Mouse (Mus musculus) limb, embryonic 15.5 days (tissue): Measurements from ENCODE around the gene Smco4. TPM values are rescaled to one million over a fixed set of nuclear protein-coding genes. Genes with fewer than 3 reads are reported as not detected.

Experiments
- ATAC-seq: fragments of 200-750 bp; cut with Nextera tagmentation; 2 replicates; pipeline ENCODE4 v1.8.0; 2017; ENCODE audit warnings: low read depth, moderate TSS enrichment; ENCODE audit not compliant: insufficient number of reproducible peaks, low FRiP score, low TSS enrichment
- H3K27ac ChIP-seq: fragments of 300-500 bp; sonication (generic); 2 replicates; pipeline ENCODE4 v1.5.1; 2015; ENCODE audit warnings: moderate library complexity, mild to moderate bottlenecking, inconsistent platforms
- H3K27me3 ChIP-seq: fragments of 300-500 bp; sonication (generic); 2 replicates; pipeline ENCODE4 v1.6.1; 2015; ENCODE audit warnings: inconsistent platforms
- H3K36me3 ChIP-seq: fragments of 300-500 bp; sonication (generic); 2 replicates; pipeline ENCODE4 v1.6.1; 2015; ENCODE audit warnings: inconsistent platforms
- H3K4me1 ChIP-seq: fragments of 300-500 bp; sonication (generic); 2 replicates; pipeline ENCODE4 v1.6.1; 2015; ENCODE audit warnings: inconsistent platforms
- H3K4me2 ChIP-seq: fragments of 300-500 bp; sonication (generic); 2 replicates; pipeline ENCODE4 v1.6.1; 2015; ENCODE audit warnings: mild to moderate bottlenecking, inconsistent platforms
- H3K4me3 ChIP-seq: fragments of 300-500 bp; sonication (generic); 2 replicates; pipeline ENCODE4 v1.5.1; 2015; ENCODE audit warnings: mild to moderate bottlenecking, inconsistent platforms
- H3K9ac ChIP-seq: fragments of 300-500 bp; sonication (generic); 2 replicates; pipeline ENCODE4 v1.6.1; 2015; ENCODE audit warnings: inconsistent platforms
- H3K9me3 ChIP-seq: fragments of 300-500 bp; sonication (generic); 2 replicates; pipeline ENCODE4 v1.6.1; 2016; ENCODE audit warnings: inconsistent platforms
- WGBS: fragments of 180-500 bp; shearing (Covaris S2); methylation state at CpG from one replicate; pipeline ENCODE4 v1.1.7; 2015; 5-methylcytosine and 5-hydroxymethylcytosine counted together
- polyA plus RNA-seq: library from polyadenylated mRNA; unstranded; fragments of >200 nt; fragmentation: Nextera tagmentation; extraction: Ambion mirVana; gene quantifications from 2 replicates; pipeline ENCODE4 v1.2.1, GENCODE M21; 2015

The Smco4 gene
- polyA plus RNA-seq, 1 experiment from 2014 or later = 4.8 TPM

DNA sequence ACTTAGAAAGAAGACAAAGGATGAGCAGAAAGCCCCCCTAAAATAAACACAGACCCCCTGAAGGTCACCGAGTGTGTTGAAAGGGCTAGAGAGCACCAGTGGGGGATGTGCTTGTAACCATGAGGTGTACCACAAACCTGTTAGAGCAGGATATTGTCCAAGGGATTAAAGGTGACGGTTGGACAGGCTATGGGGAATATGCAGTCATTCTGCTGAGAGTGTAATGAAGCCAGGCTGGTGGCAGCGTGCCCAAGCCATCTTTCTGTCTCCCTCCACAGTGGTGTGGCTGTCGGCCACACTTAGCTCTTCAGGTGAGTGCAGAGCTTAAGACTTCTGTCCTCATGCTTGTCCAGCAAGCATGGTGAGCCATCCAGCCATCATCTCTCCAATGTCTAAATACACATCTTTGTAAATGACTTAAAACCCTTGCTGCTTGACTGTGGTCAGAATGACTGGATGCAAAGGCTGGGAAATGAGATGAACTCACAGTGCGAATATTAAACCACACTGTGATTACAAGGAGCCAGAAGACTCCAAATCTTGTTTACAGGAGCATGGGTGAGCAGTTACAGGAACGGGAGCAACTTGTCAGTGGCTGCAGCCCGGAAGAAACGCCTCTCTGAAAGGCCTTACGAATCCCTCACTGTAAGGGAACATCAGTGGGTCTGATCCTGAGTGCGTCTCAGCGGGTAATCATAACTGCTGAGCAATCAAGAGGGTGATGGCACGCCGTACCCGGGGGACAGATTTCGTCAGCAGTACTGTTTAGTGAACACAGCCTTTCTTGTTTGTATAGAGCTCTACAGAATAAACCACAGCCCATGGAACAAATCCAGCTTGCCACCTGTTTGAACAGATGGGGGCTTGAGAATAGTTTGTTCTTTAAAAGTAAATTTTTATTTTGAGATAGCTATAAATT is 59.0 kb downstream of the Smco4 start:
- Histone ChIP-seq H3K4me2 (no peak overlapping the region), H3K9ac (no peak overlapping the region)

DNA sequence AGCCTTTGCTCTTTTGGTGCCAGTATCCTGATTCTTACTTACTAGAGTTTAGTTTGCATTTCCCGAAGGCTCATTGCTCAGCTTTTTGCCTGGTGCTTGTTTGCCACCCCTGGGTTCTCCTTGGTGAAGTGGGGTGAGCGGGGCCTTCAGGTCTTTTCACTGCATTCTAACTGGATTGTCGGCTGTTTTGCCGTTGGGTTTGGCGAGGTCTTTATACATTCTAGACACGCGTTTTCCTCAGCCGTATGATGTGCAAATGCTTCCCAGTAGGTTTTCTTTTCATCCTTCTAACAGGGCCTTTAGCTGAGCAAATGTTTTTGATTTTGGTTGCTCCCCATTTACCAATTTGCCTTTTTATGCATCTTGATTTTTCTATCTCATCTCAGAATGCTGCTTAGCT is 60.1 kb downstream of the Smco4 start:
- whole genome bisulfite sequencing = 73% methylated on average over 8 of the region's 8 CpGs
- Histone ChIP-seq H3K4me2 (no peak overlapping the region), H3K9ac (no peak overlapping the region), H3K36me3 (no peaks in the 10 kb centered on the region), H3K27ac (no peak overlapping the region), H3K4me1 (no peaks in the 10 kb centered on the region), H3K9me3 (no peaks in the 10 kb centered on the region), H3K4me3 (no peak overlapping the region), H3K27me3 (no peaks in the 10 kb centered on the region)
- no peak for ATAC-seq

More for the DNA sequence above, 59.0 kb downstream of the Smco4 start:
- Histone ChIP-seq H3K4me3 (no peak overlapping the region), H3K27ac (no peak overlapping the region), H3K27me3 (no peaks in the 10 kb centered on the region), H3K36me3 (no peaks in the 10 kb centered on the region), H3K9me3 (no peaks in the 10 kb centered on the region), H3K4me1 (no peaks in the 10 kb centered on the region)
- no peak for ATAC-seq
- WGBS = 79% methylated on average over 15 of the region's 15 CpGs

DNA sequence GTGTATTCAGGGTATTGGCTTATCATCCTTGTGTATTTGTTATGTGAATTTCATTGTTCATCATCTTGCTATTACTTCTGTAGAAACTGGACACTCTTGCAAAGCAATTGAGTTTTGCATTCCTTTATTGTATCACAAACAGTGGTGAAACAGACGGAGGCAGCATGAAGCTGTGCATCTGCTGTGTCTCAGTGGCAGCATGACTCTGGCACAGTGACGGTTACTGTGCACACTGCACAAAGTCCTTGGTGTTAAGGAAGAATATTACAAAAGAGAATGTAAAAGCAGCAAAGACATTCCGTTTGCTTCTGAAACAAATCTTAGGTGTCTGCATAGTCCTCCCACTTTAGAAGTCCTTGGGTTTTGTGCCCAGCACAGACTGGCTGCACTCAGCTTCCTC is 67.2 kb downstream of the Smco4 start:
- Histone ChIP-seq H3K4me2 (no peak overlapping the region), H3K9ac (no peak overlapping the region), H3K27me3 (no peaks in the 10 kb centered on the region), H3K4me3 (no peak overlapping the region), H3K4me1 (no peaks in the 10 kb centered on the region), H3K36me3 (no peaks in the 10 kb centered on the region), H3K27ac (no peak overlapping the region), H3K9me3 (no peaks in the 10 kb centered on the region)
- 66% methylated on average over 3 of the region's 3 CpGs for WGBS
- no peak for ATAC-seq

DNA sequence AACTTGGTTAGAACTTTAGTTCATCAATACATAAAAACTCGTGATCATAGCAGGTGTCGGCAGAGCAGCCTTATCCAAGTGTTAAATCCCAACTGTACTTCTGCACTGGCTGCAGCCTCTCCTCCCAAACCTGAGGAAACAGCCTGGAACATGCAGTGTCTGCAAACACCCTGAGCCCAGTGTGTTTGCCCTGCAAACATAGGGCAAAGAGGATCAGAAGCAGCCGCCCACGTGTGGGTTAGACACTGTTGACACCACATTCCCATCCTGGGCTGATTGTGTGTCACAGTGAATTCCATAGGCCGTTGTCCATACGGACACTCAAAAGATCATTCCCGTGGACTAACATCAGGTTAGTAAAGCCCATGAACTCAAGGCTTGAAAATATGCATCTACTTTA is 69.1 kb downstream of the Smco4 start:
- no peaks in the 10 kb centered on the region for H3K27me3 ChIP-seq
- H3K4me1 ChIP-seq = no peaks in the 10 kb centered on the region
- H3K27ac ChIP-seq = no peak overlapping the region
- H3K9ac ChIP-seq = no peak overlapping the region
- no peaks in the 10 kb centered on the region for H3K36me3 ChIP-seq
- no peak for ATAC-seq
- H3K4me2 ChIP-seq = no peak overlapping the region
- no peaks in the 10 kb centered on the region for H3K9me3 ChIP-seq
- WGBS = 88% methylated on average over 7 of the region's 7 CpGs
- no peak overlapping the region for H3K4me3 ChIP-seq

GRCm38 (mm10) chr9:15574750-15575454 is 81.7 kb downstream of the Smco4 start:
- Histone ChIP-seq H3K4me1 (no peaks in the 10 kb centered on the region; the same call in 1 of the 2 replicates), H3K36me3 (no peaks in the 10 kb centered on the region), H3K4me2 (no peak overlapping the region), H3K9ac (no peak overlapping the region), H3K9me3 (no peaks in the 10 kb centered on the region), H3K27me3 (no peaks in the 10 kb centered on the region), H3K4me3 (no peak overlapping the region), H3K27ac (no peak overlapping the region)
- WGBS = 25% methylated on average over 13 of the region's 13 CpGs
- ATAC-seq = no peak

GRCm38 (mm10) chr9:15578427-15578826 is 85.2 kb downstream of the Smco4 start:
- Histone ChIP-seq H3K4me2 (no peak overlapping the region), H3K36me3 (no peaks in the 10 kb centered on the region), H3K9me3 (no peaks in the 10 kb centered on the region), H3K9ac (no peak overlapping the region), H3K4me1 (no peaks in the 10 kb centered on the region; the same call in 1 of the 2 replicates), H3K4me3 (no peak overlapping the region), H3K27ac (no peak overlapping the region), H3K27me3 (no peaks in the 10 kb centered on the region)
- ATAC-seq = no peak
- WGBS = 22% methylated on average over 1 of the region's 1 CpGs

DNA sequence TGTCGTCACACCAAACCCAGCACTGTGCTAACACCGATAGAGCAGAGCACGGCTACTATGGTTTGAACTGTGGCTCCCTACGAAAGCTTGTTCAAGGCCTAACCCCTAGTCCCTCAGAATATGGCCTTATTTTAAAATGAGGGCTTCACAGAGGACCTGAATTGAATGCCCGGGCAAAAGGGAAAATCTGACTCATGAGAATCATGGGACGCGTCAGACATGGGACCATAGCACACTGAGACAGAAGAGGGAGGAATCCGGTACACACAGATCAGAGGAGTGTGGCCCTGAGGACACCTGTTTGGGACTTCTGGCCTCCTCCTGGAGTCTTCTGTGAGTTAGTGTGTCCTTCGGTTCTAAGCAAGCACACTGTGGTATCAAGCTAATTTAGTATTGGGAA is 85.7 kb downstream of the Smco4 start:
- 83% methylated on average over 9 of the region's 9 CpGs for WGBS
- Histone ChIP-seq H3K27ac (no peak overlapping the region), H3K9me3 (no peaks in the 10 kb centered on the region), H3K27me3 (no peaks in the 10 kb centered on the region), H3K4me2 (no peak overlapping the region), H3K4me1 (no peaks in the 10 kb centered on the region; the same call in 1 of the 2 replicates), H3K4me3 (no peak overlapping the region), H3K9ac (no peak overlapping the region), H3K36me3 (no peaks in the 10 kb centered on the region)
- no peak for ATAC-seq

GRCm38 (mm10) chr9:15580176-15580575 is 86.9 kb downstream of the Smco4 start:
- ATAC-seq = no peak
- Histone ChIP-seq H3K27me3 (no peaks in the 10 kb centered on the region), H3K4me3 (no peak overlapping the region), H3K4me2 (no peak overlapping the region), H3K36me3 (no peaks in the 10 kb centered on the region), H3K9ac (no peak overlapping the region), H3K9me3 (no peaks in the 10 kb centered on the region), H3K27ac (no peak overlapping the region), H3K4me1 (no peaks in the 10 kb centered on the region)
- WGBS = 38% methylated on average over 6 of the region's 6 CpGs

DNA sequence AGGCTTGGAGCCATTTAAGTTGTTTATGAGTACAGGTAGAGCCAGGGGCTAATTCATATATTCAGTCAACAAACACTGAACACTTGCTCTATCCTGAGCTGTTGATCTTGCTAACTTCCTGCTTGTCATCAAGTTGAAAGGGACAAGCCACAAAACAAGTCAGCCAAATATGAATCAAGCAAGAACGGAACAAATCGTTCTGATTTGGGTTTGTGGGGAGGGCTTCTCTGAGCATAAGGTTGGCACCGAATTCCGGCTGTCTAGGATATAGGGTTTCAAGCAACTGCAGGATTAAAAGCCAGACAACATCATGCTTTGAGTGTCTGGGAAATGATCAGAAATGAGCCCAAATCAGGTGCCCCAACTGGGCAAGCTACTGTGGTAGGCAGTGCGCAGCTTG is 88.8 kb downstream of the Smco4 start:
- Histone ChIP-seq H3K27ac (no peak overlapping the region), H3K4me1 (0 out of 2 replicates have a peak, but pooled peaks cover 2% of the 10 kb centered on the region), H3K9ac (no peak overlapping the region), H3K36me3 (no peaks in the 10 kb centered on the region), H3K27me3 (no peaks in the 10 kb centered on the region), H3K4me3 (no peak overlapping the region), H3K9me3 (no peaks in the 10 kb centered on the region), H3K4me2 (no peak overlapping the region)
- WGBS = 73% methylated on average over 5 of the region's 5 CpGs
- ATAC-seq = no peak

DNA sequence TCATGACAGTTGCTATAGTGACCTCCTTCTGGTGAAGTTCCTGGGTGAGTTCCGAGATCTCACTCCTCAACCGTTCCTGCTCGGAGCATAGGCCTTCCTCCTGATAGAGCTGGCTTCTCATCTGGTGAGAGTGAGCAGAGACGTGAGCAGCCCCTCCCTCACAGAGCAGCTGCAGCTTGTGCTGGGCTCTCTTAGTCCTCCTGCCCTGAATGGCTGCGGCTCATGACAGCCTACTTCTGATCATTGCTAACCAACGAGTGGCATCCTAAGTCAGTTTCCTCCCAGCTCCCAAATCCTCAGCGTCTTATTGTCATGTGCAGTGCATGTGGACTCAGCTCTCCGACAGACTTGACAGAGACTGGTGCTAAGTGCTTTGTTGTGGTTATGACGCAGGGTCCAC is 91.0 kb downstream of the Smco4 start:
- WGBS = 76% methylated on average over 9 of the region's 9 CpGs
- H3K4me2 ChIP-seq = no peak overlapping the region
- no peak overlapping the region for H3K9ac ChIP-seq
- H3K27ac ChIP-seq = no peak overlapping the region
- H3K27me3 ChIP-seq = no peaks in the 10 kb centered on the region
- ATAC-seq = no peak
- H3K9me3 ChIP-seq = no peaks in the 10 kb centered on the region
- 0 out of 2 replicates have a peak, but pooled peaks cover 2% of the 10 kb centered on the region for H3K4me1 ChIP-seq
- H3K36me3 ChIP-seq = no peaks in the 10 kb centered on the region
- no peak overlapping the region for H3K4me3 ChIP-seq

- H3K9ac ChIP-seq = no peak overlapping the region
- H3K27ac ChIP-seq = no peak overlapping the region
- 0 out of 2 replicates have a peak, but pooled peaks cover 2% of the 10 kb centered on the region for H3K4me1 ChIP-seq
- H3K36me3 ChIP-seq = no peaks in the 10 kb centered on the region
- H3K9me3 ChIP-seq = no peaks in the 10 kb centered on the region
- WGBS = 91% methylated on average over 1 of the region's 1 CpGs
- H3K27me3 ChIP-seq = no peaks in the 10 kb centered on the region
- H3K4me2 ChIP-seq = no peak overlapping the region
- ATAC-seq = no peak
- no peak overlapping the region for H3K4me3 ChIP-seq
Observed at GRCm38 (mm10) chr9:15585956-15586355, 92.7 kb downstream of the Smco4 start.
